Mouse (Mus musculus) ES-Bruce4 (cell line): ENCODE results near the gene Fam107b.

ENCODE experiments used
- CTCF ChIP-seq: IDR thresholded peaks from one replicate; pipeline ENCODE4 v1.8.1; 2011; ENCODE audit warnings: low read depth, low read length
- EP300 ChIP-seq: IDR thresholded peaks from 2 replicates; pipeline ENCODE4 v1.6.1; 2011; ENCODE audit warnings: low read depth, low read length; ENCODE audit not compliant: insufficient read depth
- POLR2A ChIP-seq: IDR thresholded peaks from one replicate; pipeline ENCODE4 v1.8.1; 2011; ENCODE audit warnings: low read length; ENCODE audit not compliant: insufficient read depth

DNA sequence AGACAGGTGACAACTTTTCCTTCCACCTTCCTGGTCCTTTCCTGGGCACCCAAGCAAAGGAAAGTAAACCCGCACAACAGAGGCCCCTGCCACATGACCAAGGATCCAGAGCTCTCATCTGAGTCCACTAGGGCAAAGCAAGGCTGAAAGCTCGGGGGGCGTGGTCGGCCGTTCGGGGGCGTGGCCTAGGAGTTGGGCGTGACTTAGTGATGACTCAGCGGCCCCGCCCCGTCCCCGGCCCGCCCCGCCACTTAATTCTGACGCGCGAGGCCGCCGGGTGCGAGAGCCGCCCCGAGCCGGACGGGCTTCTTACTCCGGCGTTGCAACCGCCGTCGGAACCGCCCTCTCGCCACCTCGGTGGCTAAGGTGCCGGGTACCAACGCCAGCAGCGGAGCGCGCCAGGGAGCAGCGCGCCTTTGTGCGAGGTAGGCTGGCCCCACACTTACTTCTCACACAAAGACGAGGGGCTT is 143.0 kb downstream of the Fam107b start:
- no peak for TF ChIP-seq CTCF
- TF ChIP-seq POLR2A, result peak; percentile 65
- TF ChIP-seq EP300, result no peak
